Mouse (Mus musculus) C2C12 (cell line): ENCODE results near the gene Wdr81. TPM values are rescaled to one million over a fixed set of nuclear protein-coding genes. Genes with fewer than 3 reads are reported as not detected.

Experiments
- H3K27me3 ChIP-seq: one replicate; pipeline ENCODE4 v1.6.1; 2011; ENCODE audit not compliant: control insufficient read depth, insufficient read depth, insufficient read length
- H3K36me3 ChIP-seq: one replicate; pipeline ENCODE4 v1.6.1; 2011; ENCODE audit not compliant: control insufficient read depth, insufficient read depth
- H3K4me3 ChIP-seq: one replicate; pipeline ENCODE4 v1.5.1; 2011; ENCODE audit warnings: mild to moderate bottlenecking, control low read depth; ENCODE audit not compliant: poor library complexity, insufficient read depth, severe bottlenecking
- H3K79me2 ChIP-seq: one replicate; pipeline ENCODE4 v1.6.1; 2011; ENCODE audit not compliant: control insufficient read depth, insufficient read depth
- H3K79me3 ChIP-seq: one replicate; pipeline ENCODE4 v1.6.1; 2011; ENCODE audit warnings: low read depth, control low read depth
- H3ac ChIP-seq: one replicate; pipeline ENCODE3; 2011; ENCODE audit warnings: low read depth; ENCODE audit not compliant: control insufficient read depth, insufficient read length
- CEBPB ChIP-seq: IDR thresholded peaks from one replicate; pipeline ENCODE4 v1.6.1; 2011; ENCODE audit warnings: low read depth, mild to moderate bottlenecking, control low read depth, moderate library complexity
- CTCF ChIP-seq: IDR thresholded peaks from one replicate; pipeline ENCODE4 v1.5.1; 2011; ENCODE audit not compliant: control insufficient read depth, insufficient read depth, insufficient read length
- FOSL1 ChIP-seq: IDR thresholded peaks from one replicate; pipeline ENCODE4 v1.8.0; 2011; ENCODE audit warnings: mild to moderate bottlenecking, low read length; ENCODE audit not compliant: poor library complexity, insufficient read depth, severe bottlenecking
- MAX ChIP-seq: IDR thresholded peaks from one replicate; pipeline ENCODE4 v1.6.1; 2011; ENCODE audit warnings: mild to moderate bottlenecking, control low read depth
- MYOD1 ChIP-seq: IDR thresholded peaks from one replicate; pipeline ENCODE4 v1.6.1; 2011; ENCODE audit warnings: low read depth; ENCODE audit not compliant: control insufficient read depth, insufficient read length
- MYOG ChIP-seq: IDR thresholded peaks from one replicate; pipeline ENCODE4 v1.6.1; 2011; ENCODE audit not compliant: control insufficient read depth, insufficient read length; ENCODE audit errors: extremely low read depth
- USF1 ChIP-seq: IDR thresholded peaks from one replicate; pipeline ENCODE4 v1.6.1; 2011; ENCODE audit warnings: low read depth, mild to moderate bottlenecking, control low read depth, moderate library complexity
- polyA plus RNA-seq: library from polyadenylated mRNA; unstranded; fragments of >200 nt; fragmentation: generic; extraction: Trizol; gene quantifications from one replicate; pipeline ENCODE4 v1.2.1, GENCODE M21; 2012; ENCODE audit warnings: missing spikeins

Gene Wdr81
- polyA plus RNA-seq, 1 experiment: 21.6 TPM

DNA sequence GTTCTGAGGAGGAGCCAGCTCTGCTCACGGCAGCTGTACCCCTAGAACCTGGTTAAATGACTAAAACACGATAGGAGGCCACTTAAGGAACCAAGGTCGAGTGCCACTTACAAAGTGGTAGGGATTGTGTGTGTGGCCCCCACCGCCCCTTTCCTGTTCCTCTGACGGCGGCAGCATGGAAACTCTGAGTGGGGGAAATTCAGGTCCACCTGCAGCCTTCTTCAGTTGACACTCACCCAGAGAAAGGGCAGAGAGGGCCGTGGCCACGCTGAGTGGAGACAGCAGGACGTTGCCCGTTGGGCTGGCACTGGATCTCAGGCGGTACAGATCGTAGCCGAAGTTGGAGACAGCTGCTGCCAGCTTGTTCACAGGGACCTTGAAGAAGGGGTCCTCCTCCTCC lies 38.5 kb downstream of the Wdr81 start:
- peaks cover 50% of the 10 kb centered on the region for H3K36me3 ChIP-seq
- H3K27me3 ChIP-seq: no peaks in the 10 kb centered on the region
- no peak overlapping the region for H3K4me3 ChIP-seq
- TF ChIP-seq USF1 (no peak), MYOG (no peak)
- H3K79me2 ChIP-seq: peaks cover 32% of the 10 kb centered on the region
- no peak overlapping the region for H3ac ChIP-seq
- peaks cover 19% of the 10 kb centered on the region for H3K79me3 ChIP-seq

DNA sequence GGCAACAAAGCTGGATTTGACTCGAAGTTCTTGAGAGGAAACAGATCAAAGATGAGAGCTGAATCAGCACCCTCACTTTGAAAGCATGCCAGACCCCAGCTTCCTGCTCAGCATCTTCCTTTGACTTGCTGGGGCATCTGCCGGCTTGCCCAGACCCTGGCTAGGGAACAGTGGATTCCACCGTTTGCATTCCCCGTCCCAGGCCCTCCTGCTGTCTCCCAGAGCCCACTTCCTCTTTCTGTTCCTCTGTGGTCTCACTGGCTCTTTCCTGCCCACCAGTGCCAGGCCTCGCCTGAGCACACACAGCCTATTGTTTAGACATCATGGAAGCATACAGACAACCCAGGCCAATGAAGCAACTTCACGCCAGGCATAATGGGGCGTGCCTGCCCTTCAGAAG lies 39.4 kb downstream of the Wdr81 start:
- no peak overlapping the region for H3K4me3 ChIP-seq
- no peak for TF ChIP-seq FOSL1
- TF ChIP-seq CEBPB: no peak
- no peak for TF ChIP-seq USF1
- no peak for TF ChIP-seq MYOG
- no peak for TF ChIP-seq CTCF
- TF ChIP-seq MYOD1: no peak
- no peak for TF ChIP-seq MAX

GRCm38 (mm10) chr11:75410591-75410990 lies 43.9 kb downstream of the Wdr81 start:
- H3K79me2 ChIP-seq: no peaks in the 10 kb centered on the region
- H3K79me3 ChIP-seq: no peaks in the 10 kb centered on the region
- no peak overlapping the region for H3K4me3 ChIP-seq
- TF ChIP-seq CEBPB (no peak), MYOG (no peak), MAX (no peak), CTCF (no peak), USF1 (no peak), MYOD1 (no peak)
- peaks cover 52% of the 10 kb centered on the region for H3K36me3 ChIP-seq
- no peak overlapping the region for H3ac ChIP-seq
- H3K27me3 ChIP-seq: no peaks in the 10 kb centered on the region

More for the DNA sequence above, 39.4 kb downstream of the Wdr81 start:
- Histone ChIP-seq H3ac (no peak overlapping the region), H3K27me3 (no peaks in the 10 kb centered on the region), H3K36me3 (peaks cover 58% of the 10 kb centered on the region), H3K79me2 (peaks cover 23% of the 10 kb centered on the region), H3K79me3 (peaks cover 10% of the 10 kb centered on the region)

GRCm38 (mm10) chr11:75409679-75410575 lies 44.6 kb downstream of the Wdr81 start:
- H3K79me2 ChIP-seq: peaks cover under 1% of the 10 kb centered on the region
- peaks cover 54% of the 10 kb centered on the region for H3K36me3 ChIP-seq
- peaks cover 1% of the 10 kb centered on the region for H3K79me3 ChIP-seq
- H3K27me3 ChIP-seq: no peaks in the 10 kb centered on the region
- no peak overlapping the region for H3K4me3 ChIP-seq
- H3ac ChIP-seq: no peak overlapping the region
- TF ChIP-seq MAX: no peak

DNA sequence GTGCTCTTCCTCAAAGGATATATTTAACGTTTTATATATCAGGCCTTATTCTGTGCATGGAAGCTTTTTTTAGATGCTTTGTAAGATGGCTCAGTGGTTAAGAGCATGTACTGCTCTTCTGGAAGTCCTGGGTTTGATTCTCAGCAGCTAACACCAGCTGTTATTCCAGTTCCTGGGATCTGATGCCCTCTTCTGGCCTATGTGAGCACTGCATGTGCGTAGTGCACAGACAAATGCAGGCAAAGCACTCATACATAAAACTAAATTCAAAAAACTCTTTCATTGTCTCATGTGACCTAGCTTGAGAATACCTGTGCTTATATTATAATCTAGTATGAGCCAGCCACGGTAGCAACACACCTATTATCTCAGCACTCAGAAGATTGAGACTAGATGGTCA lies 47.7 kb downstream of the Wdr81 start:
- TF ChIP-seq FOSL1 (no peak), MYOD1 (peak; percentile 40)
- Histone ChIP-seq H3K36me3 (peaks cover 45% of the 10 kb centered on the region), H3K79me2 (peaks cover 10% of the 10 kb centered on the region), H3K4me3 (no peak overlapping the region), H3ac (no peak overlapping the region), H3K27me3 (no peaks in the 10 kb centered on the region), H3K79me3 (peaks cover 2% of the 10 kb centered on the region)

DNA sequence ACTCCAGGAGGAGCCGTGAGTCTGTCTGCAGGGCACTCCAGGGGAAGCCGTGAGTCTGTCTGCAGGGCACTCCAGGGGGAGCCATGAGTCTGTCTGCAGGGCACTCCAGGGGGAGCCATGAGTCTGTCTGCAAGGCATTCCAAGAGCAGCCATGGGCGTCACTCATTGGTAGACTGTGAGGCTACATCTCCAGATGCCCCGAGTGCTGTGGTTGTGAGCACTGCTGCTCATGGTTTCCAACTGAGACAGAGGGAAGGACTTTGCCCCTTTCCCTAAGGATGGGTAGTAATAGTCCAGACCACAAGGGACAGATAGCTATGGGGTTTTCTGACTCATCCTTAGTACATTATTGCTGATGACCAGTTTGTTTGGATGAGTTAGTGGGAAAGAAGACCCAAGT lies 48.4 kb downstream of the Wdr81 start:
- H3ac ChIP-seq: no peak overlapping the region

More for the DNA sequence above, 48.4 kb downstream of the Wdr81 start:
- Histone ChIP-seq H3K4me3 (no peak overlapping the region), H3K79me2 (peaks cover 12% of the 10 kb centered on the region), H3K79me3 (peaks cover 2% of the 10 kb centered on the region), H3K36me3 (peaks cover 38% of the 10 kb centered on the region), H3K27me3 (no peaks in the 10 kb centered on the region)
- TF ChIP-seq CTCF (no peak), MAX (peak; percentile 31), FOSL1 (peak; percentile 72)
